Mouse (Mus musculus) skeletal muscle tissue, adult 2 months (tissue): ENCODE data around the gene Pifo.
"Not testable (repeated sequence)": the region's sequence is repeated elsewhere in the genome, so short reads cannot be mapped to it uniquely, and the experiment has no call there.

Experiments used
- DNase-seq: peaks from one replicate; pipeline ENCODE4 v3.0.0-alpha.2; 2012; ENCODE audit warnings: low read depth, low spot score

Pifo gene

GRCm38 (mm10) chr3:106014546-106014945 lies at the start of gene Pifo:
Pifo (minus strand) TSS chr3:106014646.
- DNase-seq: no peak

- DNase-seq: no peak
Measured at GRCm38 (mm10) chr3:106057966-106058365, 43.5 kb upstream of the Pifo start.

GRCm38 (mm10) chr3:106051896-106052295 lies 37.5 kb upstream of the Pifo start:
- DNase-seq: no peak

GRCm38 (mm10) chr3:106040306-106040705 lies 25.9 kb upstream of the Pifo start:
- no peak for DNase-seq

- DNase-seq: no peak
Measured at GRCm38 (mm10) chr3:106032781-106033180, 18.3 kb upstream of the Pifo start, which contains the start of gene Chil5. Chil5 (minus strand) TSS chr3:106032814.

- DNase-seq: no peak
Measured at GRCm38 (mm10) chr3:106024135-106024534, 9.7 kb upstream of the Pifo start.

- DNase-seq: no peak
Measured at GRCm38 (mm10) chr3:106021840-106022239, 7.4 kb upstream of the Pifo start.

GRCm38 (mm10) chr3:106003360-106003759 lies 11.1 kb downstream of the Pifo start:
- DNase-seq: not testable (repeated sequence)

- DNase-seq: peak; percentile 65
Measured at GRCm38 (mm10) chr3:106001416-106002370, 12.8 kb downstream of the Pifo start.

GRCm38 (mm10) chr3:106000707-106001375 lies 13.6 kb downstream of the Pifo start:
- DNase-seq: no peak

- DNase-seq: no peak
Measured at GRCm38 (mm10) chr3:105994730-105995129, 19.7 kb downstream of the Pifo start.

GRCm38 (mm10) chr3:105991653-105992283 lies 22.7 kb downstream of the Pifo start:
- peak; percentile 16 for DNase-seq

- DNase-seq: not testable (repeated sequence)
Measured at GRCm38 (mm10) chr3:105989611-105990010, 24.8 kb downstream of the Pifo start.

GRCm38 (mm10) chr3:105974174-105974573 lies 40.3 kb downstream of the Pifo start:
- DNase-seq: no peak

GRCm38 (mm10) chr3:105973411-105973810 lies 41.0 kb downstream of the Pifo start, which contains the start of gene Ovgp1:
Ovgp1 (plus strand) TSS chr3:105973711.
- DNase-seq: no peak

GRCm38 (mm10) chr3:105971831-105972446 lies 42.5 kb downstream of the Pifo start:
- no peak for DNase-seq

- DNase-seq: no peak
Measured at GRCm38 (mm10) chr3:105960700-105961099, 53.7 kb downstream of the Pifo start.

- no peak for DNase-seq
Measured at GRCm38 (mm10) chr3:105959999-105960398, 54.4 kb downstream of the Pifo start, which contains the start of gene Atp5f1. Atp5f1 (minus strand) TSS chr3:105960099.

- DNase-seq: no peak
Measured at GRCm38 (mm10) chr3:105959585-105959984, 54.9 kb downstream of the Pifo start.

- peak; percentile 99 for DNase-seq
Measured at GRCm38 (mm10) chr3:105958974-105959580, 55.4 kb downstream of the Pifo start, which contains the start of gene Wdr77. Wdr77 (plus strand) TSS chr3:105959369.

GRCm38 (mm10) chr3:105958204-105958603 lies 56.2 kb downstream of the Pifo start:
- no peak for DNase-seq
